Mouse (Mus musculus) telencephalon, adult 2 months (tissue): Measurements from ENCODE around the gene Vmn1r33.
"Not testable (repeated sequence)": the region's sequence is repeated elsewhere in the genome, so short reads cannot be mapped to it uniquely, and the experiment has no call there.

Experiments used
- DNase-seq: peaks from one replicate; pipeline ENCODE4 v3.0.0-alpha.2; 2011; ENCODE audit warnings: low read depth, low spot score

The Vmn1r33 gene

GRCm38 (mm10) chr6:66618182-66618581 is at the start of gene Vmn1r33:
Gene Vmn1r33, minus strand, starts transcription at chr6:66618282.
- not testable (repeated sequence) for DNase-seq

GRCm38 (mm10) chr6:66643779-66644178 is 25.7 kb upstream of the Vmn1r33 start, which contains the start of gene Vmn1r34:
Gene Vmn1r34, minus strand, starts transcription at chr6:66643879.
- no peak for DNase-seq

GRCm38 (mm10) chr6:66595804-66596203 is 22.3 kb downstream of the Vmn1r33 start:
- DNase-seq: no peak
